Mouse (Mus musculus): ENCODE data around the gene Rtf2. TPM values are rescaled to one million over a fixed set of nuclear protein-coding genes. Genes with fewer than 3 reads are reported as not detected.

The Rtf2 gene
- polyA plus RNA-seq, 1 experiment from 2014 or later, result 60.5 TPM

DNA sequence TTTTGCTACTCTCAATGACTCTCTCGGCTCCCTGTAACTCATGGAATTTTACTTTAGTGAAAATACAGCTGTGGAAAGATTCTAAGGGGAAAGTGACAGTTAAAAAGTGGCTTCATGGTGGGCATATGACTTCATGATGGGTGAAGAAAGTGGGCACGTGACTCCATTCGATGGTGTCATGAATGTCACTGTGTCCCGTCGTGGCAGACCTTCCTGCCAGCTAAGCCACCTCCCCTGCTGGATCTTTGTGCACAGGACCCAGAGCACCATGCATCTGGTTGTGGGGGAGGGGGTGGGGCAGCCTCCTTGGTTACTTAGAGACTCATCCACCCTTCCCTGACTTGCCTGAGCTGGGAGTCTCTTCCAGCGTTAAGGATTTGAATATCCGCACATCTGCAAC is 36.1 kb upstream of the Rtf2 start:
- Histone ChIP-seq H3K4me2 (ENCODE audit: low read depth, low read length) (no peak overlapping the region), H3K9ac (ENCODE audit: low read length) (no peak overlapping the region), H3K36me3 (ENCODE audit: control insufficient read depth, insufficient read depth) (no peaks in the 10 kb centered on the region), H3K4me1 (ENCODE audit: control insufficient read depth, insufficient read depth, low read length) (peaks cover 9% of the 10 kb centered on the region; the same call in 1 of the 2 replicates), H3K27me3 (ENCODE audit: control insufficient read depth, insufficient read depth, low read length) (no peaks in the 10 kb centered on the region), H3K27ac (ENCODE audit: low read length) (no peak overlapping the region), H3K9me3 (replicated peaks; ENCODE audit: control insufficient read depth, low read length) (no peaks in the 10 kb centered on the region), H3K4me3 (ENCODE audit: low read length) (no peak overlapping the region)
- WGBS, result 59% methylated on average over 7 of the region's 7 CpGs
- ATAC-seq (replicated peaks; ENCODE audit: extremely low read depth, insufficient read depth, low FRiP score), result no peak

DNA sequence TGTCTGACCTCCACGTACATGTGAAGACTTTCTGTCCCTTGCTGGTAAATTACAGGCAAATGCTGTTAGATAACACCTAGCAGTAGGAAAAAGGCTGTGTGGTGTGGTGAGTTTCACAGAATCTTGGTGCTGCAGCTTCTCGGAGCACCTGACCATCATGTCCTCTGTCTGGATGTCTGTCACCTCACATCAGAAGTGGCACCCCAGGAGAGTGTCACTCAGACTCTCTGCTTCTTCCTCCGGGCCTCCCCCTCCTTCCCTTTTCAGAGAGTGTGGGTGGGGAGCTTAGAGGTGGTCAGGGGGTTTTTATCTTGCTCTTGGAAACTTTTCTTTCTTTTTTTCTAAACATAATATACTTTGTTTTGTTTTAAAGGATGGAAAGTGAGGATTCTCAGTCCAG is 35.3 kb upstream of the Rtf2 start:
- Histone ChIP-seq H3K27me3 (ENCODE audit: control insufficient read depth, insufficient read depth, low read length) (no peaks in the 10 kb centered on the region), H3K9me3 (replicated peaks; ENCODE audit: control insufficient read depth, low read length) (no peaks in the 10 kb centered on the region), H3K4me1 (ENCODE audit: control insufficient read depth, insufficient read depth, low read length) (0 out of 2 replicates have a peak, but pooled peaks cover 9% of the 10 kb centered on the region), H3K36me3 (ENCODE audit: control insufficient read depth, insufficient read depth) (no peaks in the 10 kb centered on the region), H3K4me3 (ENCODE audit: low read length) (no peak overlapping the region), H3K4me2 (ENCODE audit: low read depth, low read length) (no peak overlapping the region), H3K9ac (ENCODE audit: low read length) (no peak overlapping the region), H3K27ac (ENCODE audit: low read length) (no peak overlapping the region)
- ATAC-seq (replicated peaks; ENCODE audit: extremely low read depth, insufficient read depth, low FRiP score), result no peak
- WGBS, result 38% methylated on average over 3 of the region's 3 CpGs

GRCm38 (mm10) chr2:172406173-172406572 is 34.2 kb upstream of the Rtf2 start:
- no peak overlapping the region for H3K9ac ChIP-seq (ENCODE audit: low read length)
- H3K27ac ChIP-seq (ENCODE audit: low read length), result no peak overlapping the region
- ATAC-seq (replicated peaks; ENCODE audit: extremely low read depth, insufficient read depth, low FRiP score), result no peak
- 0 out of 2 replicates have a peak, but pooled peaks cover 4% of the 10 kb centered on the region for H3K4me1 ChIP-seq (ENCODE audit: control insufficient read depth, insufficient read depth, low read length)
- 61% methylated on average over 4 of the region's 4 CpGs for WGBS
- H3K4me2 ChIP-seq (ENCODE audit: low read depth, low read length), result no peak overlapping the region
- H3K27me3 ChIP-seq (ENCODE audit: control insufficient read depth, insufficient read depth, low read length), result no peaks in the 10 kb centered on the region
- no peaks in the 10 kb centered on the region for H3K36me3 ChIP-seq (ENCODE audit: control insufficient read depth, insufficient read depth)
- no peak overlapping the region for H3K4me3 ChIP-seq (ENCODE audit: low read length)
- H3K9me3 ChIP-seq (replicated peaks; ENCODE audit: control insufficient read depth, low read length), result no peaks in the 10 kb centered on the region

GRCm38 (mm10) chr2:172407499-172407898 is 32.9 kb upstream of the Rtf2 start:
- Histone ChIP-seq H3K9ac (ENCODE audit: low read length) (no peak overlapping the region), H3K4me3 (ENCODE audit: low read length) (no peak overlapping the region), H3K27ac (ENCODE audit: low read length) (no peak overlapping the region), H3K4me1 (ENCODE audit: control insufficient read depth, insufficient read depth, low read length) (peaks cover 1% of the 10 kb centered on the region), H3K27me3 (ENCODE audit: control insufficient read depth, insufficient read depth, low read length) (no peaks in the 10 kb centered on the region), H3K4me2 (ENCODE audit: low read depth, low read length) (no peak overlapping the region), H3K9me3 (replicated peaks; ENCODE audit: control insufficient read depth, low read length) (no peaks in the 10 kb centered on the region), H3K36me3 (ENCODE audit: control insufficient read depth, insufficient read depth) (no peaks in the 10 kb centered on the region)
- no peak for ATAC-seq (replicated peaks; ENCODE audit: extremely low read depth, insufficient read depth, low FRiP score)
- WGBS, result 86% methylated on average over 2 of the region's 2 CpGs

GRCm38 (mm10) chr2:172410686-172411085 is 29.7 kb upstream of the Rtf2 start:
- no peak overlapping the region for H3K4me2 ChIP-seq (ENCODE audit: low read depth, low read length)
- ATAC-seq (replicated peaks; ENCODE audit: extremely low read depth, insufficient read depth, low FRiP score), result no peak
- H3K27me3 ChIP-seq (ENCODE audit: control insufficient read depth, insufficient read depth, low read length), result no peaks in the 10 kb centered on the region
- peaks cover 12% of the 10 kb centered on the region for H3K4me1 ChIP-seq (ENCODE audit: control insufficient read depth, insufficient read depth, low read length)
- no peak overlapping the region for H3K9ac ChIP-seq (ENCODE audit: low read length)
- H3K4me3 ChIP-seq (ENCODE audit: low read length), result no peak overlapping the region
- H3K9me3 ChIP-seq (replicated peaks; ENCODE audit: control insufficient read depth, low read length), result no peaks in the 10 kb centered on the region
- no peak overlapping the region for H3K27ac ChIP-seq (ENCODE audit: low read length)
- 63% methylated on average over 2 of the region's 2 CpGs for WGBS
- H3K36me3 ChIP-seq (ENCODE audit: control insufficient read depth, insufficient read depth), result no peaks in the 10 kb centered on the region

- Histone ChIP-seq H3K27ac (ENCODE audit: low read length) (no peak overlapping the region), H3K4me3 (ENCODE audit: low read length) (no peak overlapping the region), H3K4me1 (ENCODE audit: control insufficient read depth, insufficient read depth, low read length) (peaks cover 12% of the 10 kb centered on the region), H3K36me3 (ENCODE audit: control insufficient read depth, insufficient read depth) (no peaks in the 10 kb centered on the region), H3K27me3 (ENCODE audit: control insufficient read depth, insufficient read depth, low read length) (no peaks in the 10 kb centered on the region), H3K4me2 (ENCODE audit: low read depth, low read length) (no peak overlapping the region), H3K9ac (ENCODE audit: low read length) (no peak overlapping the region), H3K9me3 (replicated peaks; ENCODE audit: control insufficient read depth, low read length) (no peaks in the 10 kb centered on the region)
- WGBS, result 73% methylated on average over 11 of the region's 11 CpGs
- no peak for ATAC-seq (replicated peaks; ENCODE audit: extremely low read depth, insufficient read depth, low FRiP score)
These were observed 29.3 kb upstream of the Rtf2 start for GRCm38 (mm10) chr2:172411091-172411490.

DNA sequence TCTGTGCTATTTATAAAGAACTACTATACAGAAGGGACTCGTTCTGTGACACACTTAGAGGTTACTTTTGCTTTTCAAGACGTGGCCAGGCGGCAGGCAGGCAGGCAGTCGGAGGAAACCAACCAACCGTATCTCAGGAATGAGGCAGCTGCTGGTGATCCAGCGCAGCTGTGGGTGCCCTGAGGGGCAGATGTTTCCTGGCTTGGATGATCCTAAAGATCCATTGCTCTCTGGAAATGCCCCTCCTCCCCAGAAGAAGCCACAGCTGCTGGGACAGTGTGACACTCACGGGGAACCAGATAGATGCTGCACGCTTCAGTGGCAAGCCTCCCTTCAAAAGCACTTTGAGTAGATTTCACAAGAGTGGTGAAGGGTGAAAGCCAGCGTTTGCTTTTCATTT is 27.9 kb upstream of the Rtf2 start:
- no peaks in the 10 kb centered on the region for H3K27me3 ChIP-seq (ENCODE audit: control insufficient read depth, insufficient read depth, low read length)
- no peak for ATAC-seq (replicated peaks; ENCODE audit: extremely low read depth, insufficient read depth, low FRiP score)
- H3K36me3 ChIP-seq (ENCODE audit: control insufficient read depth, insufficient read depth), result no peaks in the 10 kb centered on the region
- H3K27ac ChIP-seq (ENCODE audit: low read length), result peak overlapping the region; percentile 27; the same call in 1 of the 2 replicates
- H3K4me2 ChIP-seq (ENCODE audit: low read depth, low read length), result peak overlapping the region; percentile 40
- no peak overlapping the region for H3K9ac ChIP-seq (ENCODE audit: low read length)
- 6% methylated on average over 9 of the region's 9 CpGs for WGBS
- peaks cover 12% of the 10 kb centered on the region for H3K4me1 ChIP-seq (ENCODE audit: control insufficient read depth, insufficient read depth, low read length)
- no peaks in the 10 kb centered on the region for H3K9me3 ChIP-seq (replicated peaks; ENCODE audit: control insufficient read depth, low read length)
- H3K4me3 ChIP-seq (ENCODE audit: low read length), result 0 out of 2 replicates have a peak overlapping the region, but pooled peaks have one; percentile 21

DNA sequence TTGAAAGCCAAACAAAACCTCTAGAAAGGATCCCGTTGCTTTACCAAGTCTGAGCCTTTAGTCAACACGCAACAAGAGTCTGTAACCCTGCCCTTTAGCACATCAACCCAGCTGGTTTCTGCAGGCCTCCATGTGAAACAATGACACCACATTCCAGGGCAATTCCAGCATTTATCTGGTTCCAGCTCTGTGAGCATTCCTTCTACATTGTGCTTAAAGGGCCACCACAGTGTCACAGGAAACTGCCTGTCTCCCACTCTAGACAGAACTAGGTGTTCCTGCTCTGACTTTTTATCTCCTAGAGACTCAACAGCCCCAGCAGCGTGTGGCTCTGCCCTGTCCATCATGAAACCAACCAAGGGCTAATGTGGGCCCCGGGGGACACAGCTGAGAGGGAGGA is 27.1 kb upstream of the Rtf2 start:
- H3K9ac ChIP-seq (ENCODE audit: low read length), result no peak overlapping the region
- WGBS, result 20% methylated on average over 4 of the region's 4 CpGs
- no peak overlapping the region for H3K4me2 ChIP-seq (ENCODE audit: low read depth, low read length)
- no peaks in the 10 kb centered on the region for H3K36me3 ChIP-seq (ENCODE audit: control insufficient read depth, insufficient read depth)
- H3K4me3 ChIP-seq (ENCODE audit: low read length), result no peak overlapping the region
- H3K27ac ChIP-seq (ENCODE audit: low read length), result no peak overlapping the region
- peaks cover 12% of the 10 kb centered on the region for H3K4me1 ChIP-seq (ENCODE audit: control insufficient read depth, insufficient read depth, low read length)
- peak; percentile 42; the same call in 1 of the 2 replicates for ATAC-seq (replicated peaks; ENCODE audit: extremely low read depth, insufficient read depth, low FRiP score)
- H3K27me3 ChIP-seq (ENCODE audit: control insufficient read depth, insufficient read depth, low read length), result no peaks in the 10 kb centered on the region
- no peaks in the 10 kb centered on the region for H3K9me3 ChIP-seq (replicated peaks; ENCODE audit: control insufficient read depth, low read length)

- Histone ChIP-seq H3K9ac (ENCODE audit: low read length) (no peak overlapping the region), H3K4me1 (ENCODE audit: control insufficient read depth, insufficient read depth, low read length) (peaks cover 12% of the 10 kb centered on the region), H3K36me3 (ENCODE audit: control insufficient read depth, insufficient read depth) (no peaks in the 10 kb centered on the region), H3K4me2 (ENCODE audit: low read depth, low read length) (no peak overlapping the region), H3K27me3 (ENCODE audit: control insufficient read depth, insufficient read depth, low read length) (no peaks in the 10 kb centered on the region), H3K9me3 (replicated peaks; ENCODE audit: control insufficient read depth, low read length) (no peaks in the 10 kb centered on the region), H3K4me3 (ENCODE audit: low read length) (no peak overlapping the region), H3K27ac (ENCODE audit: low read length) (no peak overlapping the region)
- ATAC-seq (replicated peaks; ENCODE audit: extremely low read depth, insufficient read depth, low FRiP score), result no peak
- 58% methylated on average over 5 of the region's 5 CpGs for WGBS
These were observed 26.5 kb upstream of the Rtf2 start for GRCm38 (mm10) chr2:172413894-172414293.
